11 mouse cellular contexts compared by ENCODE assay signal in the genomic region with DNA sequence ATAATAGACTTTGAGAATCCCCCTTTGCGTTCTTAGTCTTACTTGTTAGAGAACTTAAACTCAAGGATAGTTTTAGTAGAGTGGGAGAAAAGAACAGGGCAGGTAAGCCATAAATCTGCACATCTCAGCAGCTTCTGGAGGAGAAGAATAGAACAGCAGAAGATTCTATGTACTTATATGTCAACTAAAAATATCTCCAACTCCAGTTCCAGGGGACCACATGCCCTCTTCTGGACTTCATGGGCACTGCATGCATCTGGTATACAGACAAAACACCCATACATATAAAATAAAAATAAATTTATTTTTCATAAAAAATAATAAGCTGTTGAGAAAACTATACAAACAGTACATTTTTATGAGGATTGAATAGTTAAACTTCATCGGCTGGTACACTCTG.
A peak's percentile ranks its signal among the peaks of the same experiment; 100 is the strongest.
DNase-seq lines count a peak whose midpoint lies in the region; ATAC-seq and TF ChIP-seq lines count a peak whose summit lies in the region.
"Had no signal": no experiment of that assay in that cellular context is flagged by ENCODE, and none has a peak within 500 bp of the region (broad histone marks: within the 10 kb centered on the region; RNA-seq: fewer than 3 reads in every experiment).

No protein-coding gene starts in this region.

- no peak for TF ChIP-seq POLR2A in heart, adult 2 months (IDR thresholded peaks at IDR 0.05; ENCODE audit: insufficient read depth, low read depth, low read length)

- whole genome bisulfite sequencing in heart, adult 2 months = 69% methylated on average over 2 of the region's 2 CpGs
- WGBS in heart, embryonic 11.5 days (ENCODE audit: insufficient replicate concordance) = 79% methylated on average over 2 of the region's 2 CpGs
- 84% methylated on average over 2 of the region's 2 CpGs for WGBS in neural tube, embryonic 11.5 days
- 91% methylated on average over 2 of the region's 2 CpGs for WGBS in embryonic facial prominence, embryonic 10.5 days

- no peaks in the 10 kb centered on the region for H3K27me3 ChIP-seq in heart, adult 2 months (ENCODE audit: control insufficient read depth, insufficient read depth, low read length)
- no peaks in the 10 kb centered on the region for H3K27me3 ChIP-seq in heart, embryonic 11.5 days (ENCODE audit: control insufficient read depth, insufficient read depth, low read length)
- H3K27me3 ChIP-seq in neural tube, embryonic 11.5 days (ENCODE audit: control insufficient read depth, insufficient read depth, low read length) = no peaks in the 10 kb centered on the region
- no peaks in the 10 kb centered on the region for H3K27me3 ChIP-seq in embryonic facial prominence, embryonic 10.5 days (replicated peaks; ENCODE audit: low read depth, poor library complexity, severe bottlenecking)
- H3K27me3 ChIP-seq: limb, embryonic 12.5 days; midbrain, embryonic 12.5 days had no signal

- no peak for DNase-seq in heart, adult 2 months
- peak; percentile 34 for DNase-seq in neural tube, embryonic 11.5 days (ENCODE audit: low spot score)
- DNase-seq in neural tube, embryonic 10.5 days (ENCODE audit: extremely low spot score, low spot score) = no peak
- DNase-seq in embryonic facial prominence, embryonic 10.5 days (ENCODE audit: low spot score) = peak; percentile 23
- peak; percentile 27 for DNase-seq in right cerebral cortex, postnatal 4 days
- DNase-seq in gastrocnemius, adult 18-20 months (ENCODE audit: low spot score) = no peak
- no peak for DNase-seq in adrenal gland, adult 18-20 months (ENCODE audit: low spot score in 2 of 2)

- no peak overlapping the region for H3K4me2 ChIP-seq in heart, embryonic 11.5 days
- no peak overlapping the region for H3K4me2 ChIP-seq in neural tube, embryonic 11.5 days (ENCODE audit: low read depth)
- H3K4me2 ChIP-seq: limb, embryonic 12.5 days; midbrain, embryonic 12.5 days had no signal

- H3K79me2 ChIP-seq in heart, adult 2 months (replicated peaks; ENCODE audit: control insufficient read depth, insufficient read depth, low read length) = no peaks in the 10 kb centered on the region

- TF ChIP-seq CTCF in heart, adult 2 months (IDR thresholded peaks at IDR 0.05) = peak; percentile 49

- no peak overlapping the region for H3K9ac ChIP-seq in heart, adult 2 months (ENCODE audit: low read depth, low read length)
- no peak overlapping the region for H3K9ac ChIP-seq in heart, embryonic 11.5 days (ENCODE audit: low read depth, low read length)
- no peak overlapping the region for H3K9ac ChIP-seq in neural tube, embryonic 11.5 days (ENCODE audit: low read length)
- H3K9ac ChIP-seq: limb, embryonic 12.5 days; midbrain, embryonic 12.5 days had no signal

- no peak for ATAC-seq in heart, embryonic 11.5 days (replicated peaks; ENCODE audit: insufficient number of reproducible peaks, low FRiP score, low TSS enrichment)
- ATAC-seq in neural tube, embryonic 11.5 days (ENCODE audit: insufficient read depth, low FRiP score, low TSS enrichment) = no peak

- H3K9me3 ChIP-seq in heart, embryonic 11.5 days (replicated peaks; ENCODE audit: control insufficient read depth, low read length) = no peaks in the 10 kb centered on the region
- H3K9me3 ChIP-seq in neural tube, embryonic 11.5 days (ENCODE audit: control insufficient read depth, low read length) = no peaks in the 10 kb centered on the region
- no peaks in the 10 kb centered on the region for H3K9me3 ChIP-seq in embryonic facial prominence, embryonic 10.5 days
- H3K9me3 ChIP-seq: limb, embryonic 12.5 days; midbrain, embryonic 12.5 days had no signal

- TF ChIP-seq EP300 in heart, adult 2 months (IDR thresholded peaks at IDR 0.05; ENCODE audit: insufficient read depth, low read depth, low read length) = no peak

- H3K4me3 ChIP-seq in heart, adult 2 months = no peak overlapping the region
- H3K4me3 ChIP-seq in heart, embryonic 11.5 days (ENCODE audit: low read depth, low read length) = no peak overlapping the region
- H3K4me3 ChIP-seq in neural tube, embryonic 11.5 days (ENCODE audit: low read depth, low read length) = no peak overlapping the region
- H3K4me3 ChIP-seq in embryonic facial prominence, embryonic 10.5 days = no peak overlapping the region
- H3K4me3 ChIP-seq: erythroblast, embryonic 14.5 days; limb, embryonic 12.5 days; midbrain, embryonic 12.5 days had no signal

- intact Hi-C loops in heart, adult 2 months (cut with DNase I) = no loop called here

- no peak overlapping the region for H3K27ac ChIP-seq in heart, adult 2 months
- H3K27ac ChIP-seq in heart, embryonic 11.5 days (ENCODE audit: low read depth, low read length) = no peak overlapping the region
- no peak overlapping the region for H3K27ac ChIP-seq in neural tube, embryonic 11.5 days (ENCODE audit: low read depth, low read length)
- no peak overlapping the region for H3K27ac ChIP-seq in embryonic facial prominence, embryonic 10.5 days (replicated peaks)
- H3K27ac ChIP-seq: limb, embryonic 12.5 days; midbrain, embryonic 12.5 days had no signal

- no peaks in the 10 kb centered on the region for H3K4me1 ChIP-seq in heart, adult 2 months (ENCODE audit: control insufficient read depth, insufficient read depth, low read length)
- H3K4me1 ChIP-seq in heart, embryonic 11.5 days (ENCODE audit: control insufficient read depth, insufficient read depth, low read length) = no peaks in the 10 kb centered on the region
- H3K4me1 ChIP-seq in neural tube, embryonic 11.5 days (ENCODE audit: control insufficient read depth, insufficient read depth, low read length) = no peaks in the 10 kb centered on the region
- H3K4me1 ChIP-seq in embryonic facial prominence, embryonic 10.5 days = no peaks in the 10 kb centered on the region
- H3K4me1 ChIP-seq: limb, embryonic 12.5 days; midbrain, embryonic 12.5 days had no signal

- H3K36me3 ChIP-seq in heart, adult 2 months (ENCODE audit: control insufficient read depth, insufficient read depth, low read length) = no peaks in the 10 kb centered on the region
- no peaks in the 10 kb centered on the region for H3K36me3 ChIP-seq in heart, embryonic 11.5 days (ENCODE audit: control insufficient read depth, insufficient read depth, low read length)
- H3K36me3 ChIP-seq in neural tube, embryonic 11.5 days (ENCODE audit: control insufficient read depth, insufficient read depth, low read length) = no peaks in the 10 kb centered on the region
- H3K36me3 ChIP-seq in embryonic facial prominence, embryonic 10.5 days (replicated peaks) = no peaks in the 10 kb centered on the region
- H3K36me3 ChIP-seq: limb, embryonic 12.5 days; midbrain, embryonic 12.5 days had no signal

Comparison
In these comparisons a context has a peak if more than half of its experiments do, and no peak if none do; other contexts are left out.
1. DNase-seq: peak in neural tube, embryonic 11.5 days (single experiment), embryonic facial prominence, embryonic 10.5 days (single experiment) and right cerebral cortex, postnatal 4 days (single experiment); none in heart, adult 2 months (0 of 2), neural tube, embryonic 10.5 days (single experiment), gastrocnemius, adult 18-20 months (single experiment) and adrenal gland, adult 18-20 months (0 of 2).